In genomic region chr2:27993416-27993815, GRCm38 (mm10) we compare ENCODE assay signal across 13 mouse cellular contexts.
DNase-seq lines count a peak whose midpoint lies in the region; ATAC-seq and TF ChIP-seq lines count a peak whose summit lies in the region.
"Had no signal": no experiment of that assay in that cellular context is flagged by ENCODE, and none has a peak within 500 bp of the region (broad histone marks: within the 10 kb centered on the region; RNA-seq: fewer than 3 reads in every experiment).

No protein-coding gene starts in this region.

- 78% methylated on average over 5 of the region's 5 CpGs for WGBS in neural tube, embryonic 13.5 days
- WGBS in hindbrain, postnatal 0 days: 72% methylated on average over 5 of the region's 5 CpGs
- 55% methylated on average over 5 of the region's 5 CpGs for WGBS in liver, embryonic 11.5 days

- H3K27me3 ChIP-seq in neural tube, embryonic 13.5 days: no peaks in the 10 kb centered on the region
- H3K27me3 ChIP-seq in hindbrain, postnatal 0 days (ENCODE audit: insufficient read depth, low read length): no peaks in the 10 kb centered on the region
- H3K27me3 ChIP-seq in liver, embryonic 11.5 days (replicated peaks; ENCODE audit: control insufficient read depth, insufficient read depth, low read length): no peaks in the 10 kb centered on the region
- H3K27me3 ChIP-seq: embryonic facial prominence, embryonic 12.5 days; forebrain, embryonic 12.5 days had no signal

- peaks cover 3% of the 10 kb centered on the region; the same call in 1 of the 2 replicates for H3K36me3 ChIP-seq in neural tube, embryonic 13.5 days
- no peaks in the 10 kb centered on the region for H3K36me3 ChIP-seq in hindbrain, postnatal 0 days (ENCODE audit: insufficient read depth, low read length)
- 0 out of 2 replicates have a peak, but pooled peaks cover 2% of the 10 kb centered on the region for H3K36me3 ChIP-seq in liver, embryonic 11.5 days (ENCODE audit: control insufficient read depth, insufficient read depth, low read length)

- no peaks in the 10 kb centered on the region for H3K9me3 ChIP-seq in neural tube, embryonic 13.5 days
- H3K9me3 ChIP-seq in hindbrain, postnatal 0 days (ENCODE audit: low read length): no peaks in the 10 kb centered on the region
- H3K9me3 ChIP-seq in liver, embryonic 11.5 days (ENCODE audit: control insufficient read depth, low read length): no peaks in the 10 kb centered on the region
- H3K9me3 ChIP-seq: embryonic facial prominence, embryonic 12.5 days; forebrain, embryonic 12.5 days had no signal

- H3K9ac ChIP-seq in neural tube, embryonic 13.5 days: no peak overlapping the region
- no peak overlapping the region for H3K9ac ChIP-seq in hindbrain, postnatal 0 days (replicated peaks; ENCODE audit: low read length)
- H3K9ac ChIP-seq in liver, embryonic 11.5 days (ENCODE audit: low read depth, low read length): peak overlapping the region; percentile 25
- H3K9ac ChIP-seq: embryonic facial prominence, embryonic 12.5 days; forebrain, embryonic 12.5 days had no signal

- H3K27ac ChIP-seq in neural tube, embryonic 13.5 days (replicated peaks): peak overlapping the region; percentile 87
- H3K27ac ChIP-seq in hindbrain, postnatal 0 days: peak overlapping the region; percentile 45; the same call in 1 of the 2 replicates
- peak overlapping the region; percentile 62; the same call in 1 of the 2 replicates for H3K27ac ChIP-seq in liver, embryonic 11.5 days (ENCODE audit: low read depth, low read length)
- H3K27ac ChIP-seq: embryonic facial prominence, embryonic 12.5 days; forebrain, embryonic 12.5 days had no signal

- no peak for ATAC-seq in neural tube, embryonic 13.5 days (ENCODE audit: low read depth)
- peak; percentile 31; the same call in 1 of the 2 replicates for ATAC-seq in hindbrain, postnatal 0 days
- ATAC-seq in liver, embryonic 11.5 days (replicated peaks; ENCODE audit: low FRiP score): peak; percentile 81
- ATAC-seq: intestine, postnatal 0 days had no signal

- no peak for TF ChIP-seq CTCF in hindbrain, postnatal 0 days (IDR thresholded peaks at IDR 0.05; ENCODE audit: low read depth)

- H3K4me1 ChIP-seq in neural tube, embryonic 13.5 days (replicated peaks): peaks cover 24% of the 10 kb centered on the region
- H3K4me1 ChIP-seq in hindbrain, postnatal 0 days (ENCODE audit: insufficient read depth, low read length): 0 out of 2 replicates have a peak, but pooled peaks cover 1% of the 10 kb centered on the region
- H3K4me1 ChIP-seq in liver, embryonic 11.5 days (replicated peaks; ENCODE audit: control insufficient read depth, insufficient read depth, low read length): peaks cover 11% of the 10 kb centered on the region
- H3K4me1 ChIP-seq: embryonic facial prominence, embryonic 12.5 days had no signal

- no peak for DNase-seq in neural tube, embryonic 10.5 days (ENCODE audit: extremely low spot score, low spot score)
- DNase-seq in hindbrain, postnatal 0 days (ENCODE audit: low spot score): no peak
- DNase-seq in liver, embryonic 11.5 days (ENCODE audit: low spot score): no peak
- DNase-seq in ovary, postnatal 10 days (ENCODE audit: low spot score): no peak
- DNase-seq in thymus, postnatal 14 days: no peak
- DNase-seq in T-cell, adult 2 months (ENCODE audit: low spot score): no peak
- DNase-seq: cerebellum, postnatal 10 days; right cerebral cortex, postnatal 14 days; thymus, postnatal 36 days had no signal

- no peak overlapping the region for H3K4me3 ChIP-seq in neural tube, embryonic 13.5 days
- H3K4me3 ChIP-seq in hindbrain, postnatal 0 days (ENCODE audit: low read length): no peak overlapping the region
- H3K4me3 ChIP-seq in liver, embryonic 11.5 days (ENCODE audit: low read depth, low read length): no peak overlapping the region
- H3K4me3 ChIP-seq: embryonic facial prominence, embryonic 12.5 days; forebrain, embryonic 12.5 days had no signal

- H3K4me2 ChIP-seq in neural tube, embryonic 13.5 days: no peak overlapping the region
- H3K4me2 ChIP-seq in hindbrain, postnatal 0 days (ENCODE audit: low read depth, low read length): no peak overlapping the region
- no peak overlapping the region for H3K4me2 ChIP-seq in liver, embryonic 11.5 days
- H3K4me2 ChIP-seq: embryonic facial prominence, embryonic 12.5 days; forebrain, embryonic 12.5 days had no signal
